Mouse (Mus musculus): ENCODE measurements around the gene Dglucy. TPM values are rescaled to one million over a fixed set of nuclear protein-coding genes. Genes with fewer than 3 reads are reported as not detected.
A peak's percentile ranks its signal among the peaks of the same experiment; 100 is the strongest.

Dglucy gene
- total RNA-seq, 2 experiments from 2014 or later, result 23.5 to 25.8 TPM

DNA sequence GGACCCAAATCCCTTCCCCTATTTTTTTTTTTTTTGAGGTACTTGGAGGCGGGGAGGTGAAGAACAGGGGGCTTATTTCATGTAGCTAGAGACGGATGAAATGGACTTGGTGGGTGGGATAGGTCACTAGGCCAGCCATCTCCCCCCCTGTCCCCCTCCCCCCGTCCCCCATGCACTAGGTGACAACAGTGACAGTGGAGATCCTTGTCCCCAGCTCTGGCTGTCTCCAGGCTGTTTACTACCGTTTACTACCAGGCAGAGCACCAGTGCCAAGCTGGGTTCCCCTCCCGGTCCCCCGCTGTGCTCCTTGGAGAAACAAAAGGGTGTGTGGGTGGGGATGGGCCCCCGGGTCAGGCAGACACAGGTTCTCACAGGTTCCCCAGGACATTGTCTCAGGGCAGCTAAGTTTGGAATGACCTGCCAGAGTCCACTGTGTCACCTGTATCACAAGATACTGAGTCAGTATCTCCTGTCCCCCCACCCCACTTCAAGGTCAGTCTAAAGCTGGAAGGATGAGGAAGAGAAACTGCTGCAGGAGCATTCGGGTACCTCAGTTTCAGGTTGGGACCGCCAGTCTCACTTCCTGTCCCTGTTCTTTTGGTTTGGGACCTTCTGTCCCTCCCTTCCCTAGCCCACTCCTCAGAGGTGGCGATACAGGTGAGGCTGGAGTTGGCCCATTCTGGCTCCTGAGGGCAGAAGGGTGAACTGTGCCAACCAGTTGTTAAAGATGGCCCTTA lies 129.6 kb downstream of the Dglucy start:
- intact Hi-C loops (cut with DNase I), result loop anchor here (5.0 kb wide), 1 partner anchor 41 kb away; no protein-coding TSS in a partner anchor
- no peak for DNase-seq

DNA sequence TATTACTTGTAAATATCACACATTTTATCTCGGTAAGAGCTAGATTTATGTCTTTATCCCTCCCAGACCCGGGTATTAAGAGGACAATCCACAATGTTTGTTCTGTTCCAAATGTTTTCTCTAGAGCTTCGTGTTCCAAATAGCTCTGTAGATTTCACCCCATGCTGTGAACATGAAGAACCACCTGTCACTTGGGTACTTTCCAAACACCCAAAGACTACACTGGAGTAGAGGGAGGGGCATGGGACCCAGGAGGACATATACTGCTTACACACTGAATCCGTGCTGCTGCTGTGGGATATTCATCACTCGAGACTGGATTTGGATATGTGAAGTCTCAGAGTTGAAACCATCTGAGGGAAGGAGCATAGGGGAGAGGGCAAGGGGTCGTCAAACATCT lies 130.9 kb downstream of the Dglucy start:
- intact Hi-C loops (cut with DNase I), result loop anchor here (5.0 kb wide), 1 partner anchor 42 kb away; no protein-coding TSS in a partner anchor
- no peak for DNase-seq

DNA sequence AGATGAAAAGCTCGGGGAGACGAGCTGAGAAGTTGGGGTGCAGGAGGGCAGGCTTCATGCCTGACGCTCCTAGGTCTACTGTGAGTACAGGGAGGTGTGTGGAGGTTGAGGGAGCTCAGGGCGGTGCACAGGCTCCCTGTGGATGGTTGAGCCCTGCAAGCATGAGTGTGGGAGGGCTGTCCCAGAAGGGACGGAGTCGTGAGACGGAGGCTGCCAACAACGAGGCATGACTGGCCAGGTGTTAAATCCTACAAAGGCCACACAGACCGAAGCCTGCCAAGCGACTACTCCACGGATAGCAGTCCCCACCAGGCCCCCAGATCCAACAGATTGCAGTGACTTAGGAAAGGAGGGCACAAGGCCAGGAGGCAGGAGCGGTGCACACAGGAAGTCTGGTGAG lies 131.9 kb downstream of the Dglucy start:
- no peak for DNase-seq
- intact Hi-C loops (cut with DNase I), result no loop called here

DNA sequence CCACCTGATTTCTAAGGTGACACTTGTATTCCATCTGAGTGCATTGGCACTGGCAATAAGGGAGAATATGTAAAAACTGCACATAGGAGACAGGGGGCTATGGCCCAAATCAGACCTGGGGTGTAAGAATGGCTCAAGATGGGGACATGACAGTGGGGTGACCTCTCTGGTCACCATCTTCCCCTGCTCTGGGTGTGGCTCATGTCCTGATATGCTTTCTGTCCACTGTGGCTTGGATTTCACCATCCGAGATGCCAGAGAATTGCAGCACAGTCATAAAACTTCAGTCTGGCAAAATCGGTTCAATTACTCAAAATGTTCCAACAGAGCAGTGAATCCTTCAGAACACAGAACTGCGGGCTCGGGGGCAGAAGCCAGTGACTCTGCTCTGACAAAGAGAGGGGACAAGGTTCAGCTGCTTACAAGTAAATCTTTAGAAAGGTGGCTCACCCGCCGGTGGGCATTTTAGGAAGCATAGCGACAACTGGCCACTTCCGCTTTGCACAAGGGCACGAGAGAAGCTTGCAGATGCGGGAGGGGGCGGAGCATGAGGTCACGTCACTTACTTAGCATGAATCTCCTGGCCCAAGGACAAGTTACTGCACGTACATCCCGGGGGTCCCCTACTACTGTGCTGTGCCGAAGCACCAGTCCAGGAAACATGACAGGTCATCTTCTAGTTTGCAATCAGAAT lies 145.9 kb downstream of the Dglucy start:
- no peak for DNase-seq
- intact Hi-C loops (cut with DNase I), result loop anchor here (5.0 kb wide), 1 partner anchor 347 kb away; no protein-coding TSS in a partner anchor

DNA sequence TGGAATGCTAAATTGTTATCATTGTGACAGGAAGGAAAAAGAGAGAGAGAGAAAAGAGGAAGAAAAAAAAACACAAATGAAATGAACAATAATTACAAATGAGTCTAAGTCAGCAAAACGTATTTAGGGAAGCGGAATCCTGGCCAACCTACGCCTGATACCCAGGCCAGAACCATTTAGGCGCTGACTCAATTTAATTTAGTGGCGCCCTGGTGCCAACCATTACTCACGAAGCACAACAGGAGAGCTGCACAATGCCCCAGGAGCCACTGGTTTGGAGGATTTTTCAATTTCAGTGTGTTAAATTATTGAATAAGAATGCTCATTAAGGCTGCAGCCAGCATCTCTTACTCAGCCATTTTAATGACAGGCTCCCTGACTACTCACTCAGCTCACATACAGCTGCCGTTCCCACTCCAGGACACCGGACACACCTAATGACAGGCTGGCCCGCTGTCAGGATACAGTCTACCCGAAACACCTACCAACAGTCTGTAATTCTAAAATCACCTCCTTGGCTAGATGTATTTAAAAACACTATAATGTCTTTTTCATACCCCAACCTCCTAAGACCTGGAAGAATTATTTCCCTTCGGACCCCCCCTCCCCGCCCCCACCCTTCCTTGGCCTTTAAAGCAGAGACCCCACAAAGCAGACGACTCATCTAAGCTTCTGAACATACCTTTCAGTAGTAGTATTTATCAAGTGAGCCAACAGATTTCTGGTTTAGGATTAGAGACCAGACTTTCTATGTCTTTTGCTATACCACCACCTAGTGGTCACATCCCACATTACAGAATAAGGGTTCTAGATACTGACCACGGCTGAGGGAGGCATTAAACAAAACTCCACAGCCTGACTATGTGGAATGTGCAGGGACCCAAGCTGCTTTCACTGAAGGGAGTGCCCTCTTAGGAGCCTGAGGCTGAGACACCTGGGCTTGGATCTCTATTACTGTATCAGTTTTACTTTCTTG lies 147.1 kb downstream of the Dglucy start:
- DNase-seq, result peak; percentile 74 to 87
- intact Hi-C loops (cut with DNase I), result loop anchor here (1.0 to 5.0 kb wide), 2 partner anchors 77 to 349 kb away; no protein-coding TSS in a partner anchor

DNA sequence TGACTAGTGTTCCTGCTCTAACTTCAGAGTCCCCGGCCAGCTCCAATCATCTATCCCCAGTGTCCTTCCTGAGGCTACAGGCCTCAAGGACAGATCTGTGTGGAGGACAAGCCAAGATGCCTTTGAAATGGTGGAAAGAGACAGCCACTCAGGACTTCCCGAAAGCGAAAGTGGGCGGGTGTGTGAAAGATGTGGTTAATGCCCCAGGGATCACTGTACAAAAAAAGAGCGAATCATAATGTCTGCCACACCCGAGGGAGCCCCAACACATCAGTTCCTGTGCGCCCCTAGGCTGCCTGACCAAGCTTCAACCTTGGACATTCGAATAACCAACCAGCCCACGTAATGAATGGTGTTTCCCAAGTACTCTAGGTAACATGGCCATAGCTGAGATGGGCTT lies 149.4 kb downstream of the Dglucy start:
- DNase-seq, result no peak
- intact Hi-C loops (cut with DNase I), result loop anchor here (5.0 kb wide), 1 partner anchor 351 kb away; no protein-coding TSS in a partner anchor

DNA sequence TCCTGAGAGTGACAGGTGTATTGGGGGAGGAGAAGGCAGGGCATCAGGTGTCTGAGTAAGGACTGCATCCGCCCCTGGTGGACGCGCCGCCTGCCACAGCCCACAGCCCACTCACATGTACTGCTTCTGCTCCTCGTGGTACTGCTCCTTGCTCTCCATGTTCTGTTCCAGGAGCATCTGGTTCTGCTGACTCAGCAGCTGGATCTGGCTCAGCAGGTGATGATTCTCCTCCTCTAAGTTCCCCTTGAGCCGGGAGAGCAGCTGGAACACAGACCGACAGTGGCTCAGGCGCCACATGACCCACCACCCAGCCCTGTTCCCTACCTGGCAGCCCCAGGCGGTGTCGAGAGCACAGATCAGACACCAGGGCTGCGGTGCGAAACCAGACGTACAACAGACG lies 152.8 kb downstream of the Dglucy start:
- DNase-seq, result no peak
- intact Hi-C loops (cut with DNase I), result no loop called here

DNA sequence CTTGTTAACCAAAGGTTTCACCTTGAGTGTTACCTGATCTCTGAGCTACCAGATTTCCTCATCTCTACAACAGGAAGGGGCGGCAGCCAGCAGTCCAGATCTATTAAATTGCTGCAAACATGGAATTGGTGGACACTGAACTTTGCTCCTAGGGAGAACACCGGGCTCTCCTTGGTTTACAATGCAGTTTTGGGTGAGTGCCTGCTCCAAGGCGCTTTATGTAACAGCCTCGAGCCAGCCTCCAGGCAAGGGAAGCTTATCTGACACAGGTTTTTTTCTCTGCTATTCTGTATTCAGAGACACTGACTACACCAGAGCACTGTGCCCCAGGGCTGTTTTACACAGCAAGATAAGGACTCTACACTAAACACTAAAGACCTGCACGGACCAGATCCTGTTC lies 155.9 kb downstream of the Dglucy start:
- DNase-seq, result no peak
- intact Hi-C loops (cut with DNase I), result no loop called here

DNA sequence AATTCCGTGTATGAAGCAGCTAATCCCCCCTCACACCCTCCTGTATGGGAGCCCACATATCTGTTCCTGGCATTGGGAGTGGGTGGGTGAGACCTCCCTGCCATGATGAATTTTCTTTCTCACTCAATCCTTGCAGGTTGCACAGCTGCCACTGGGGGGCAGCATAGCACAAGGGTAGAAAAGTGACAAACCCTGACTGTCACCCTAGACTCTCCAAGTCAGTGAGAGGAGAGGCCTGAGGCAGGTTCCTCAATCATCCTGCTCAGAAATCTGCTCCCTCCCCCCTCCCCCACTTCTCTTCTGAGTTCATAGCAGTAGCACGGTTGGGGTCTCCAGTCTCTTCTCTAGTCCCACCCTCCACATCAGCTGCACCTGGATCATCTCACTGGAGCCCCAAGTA lies 157.3 kb downstream of the Dglucy start:
- intact Hi-C loops (cut with DNase I), result loop anchor here (1.0 kb wide), 2 partner anchors 16 to 93 kb away; partner anchors contain the start of gene Ccdc88c
- DNase-seq, result peak; percentile 80 to 89

DNA sequence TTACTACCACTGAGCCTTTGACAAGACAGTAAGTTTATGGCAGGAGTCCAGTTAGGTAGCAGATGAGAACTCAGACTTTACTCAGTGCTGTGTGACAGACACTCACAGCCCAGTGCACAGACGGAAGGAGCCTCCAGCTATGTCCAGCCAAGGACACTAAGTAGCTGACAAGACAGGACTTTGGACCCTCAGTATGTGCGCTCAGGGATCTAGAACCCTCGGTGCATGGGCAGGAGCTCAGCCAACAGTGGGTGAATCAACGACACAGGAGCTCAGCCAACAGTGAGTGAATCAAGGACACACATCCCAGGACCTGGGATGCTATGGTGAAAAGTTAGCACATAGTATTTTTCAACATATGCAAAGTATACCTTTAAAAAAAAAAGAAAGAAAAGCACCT lies 157.9 kb downstream of the Dglucy start:
- no peak for DNase-seq
- intact Hi-C loops (cut with DNase I), result loop anchor here (1.0 kb wide), 2 partner anchors 16 to 93 kb away; partner anchors contain the start of gene Ccdc88c

DNA sequence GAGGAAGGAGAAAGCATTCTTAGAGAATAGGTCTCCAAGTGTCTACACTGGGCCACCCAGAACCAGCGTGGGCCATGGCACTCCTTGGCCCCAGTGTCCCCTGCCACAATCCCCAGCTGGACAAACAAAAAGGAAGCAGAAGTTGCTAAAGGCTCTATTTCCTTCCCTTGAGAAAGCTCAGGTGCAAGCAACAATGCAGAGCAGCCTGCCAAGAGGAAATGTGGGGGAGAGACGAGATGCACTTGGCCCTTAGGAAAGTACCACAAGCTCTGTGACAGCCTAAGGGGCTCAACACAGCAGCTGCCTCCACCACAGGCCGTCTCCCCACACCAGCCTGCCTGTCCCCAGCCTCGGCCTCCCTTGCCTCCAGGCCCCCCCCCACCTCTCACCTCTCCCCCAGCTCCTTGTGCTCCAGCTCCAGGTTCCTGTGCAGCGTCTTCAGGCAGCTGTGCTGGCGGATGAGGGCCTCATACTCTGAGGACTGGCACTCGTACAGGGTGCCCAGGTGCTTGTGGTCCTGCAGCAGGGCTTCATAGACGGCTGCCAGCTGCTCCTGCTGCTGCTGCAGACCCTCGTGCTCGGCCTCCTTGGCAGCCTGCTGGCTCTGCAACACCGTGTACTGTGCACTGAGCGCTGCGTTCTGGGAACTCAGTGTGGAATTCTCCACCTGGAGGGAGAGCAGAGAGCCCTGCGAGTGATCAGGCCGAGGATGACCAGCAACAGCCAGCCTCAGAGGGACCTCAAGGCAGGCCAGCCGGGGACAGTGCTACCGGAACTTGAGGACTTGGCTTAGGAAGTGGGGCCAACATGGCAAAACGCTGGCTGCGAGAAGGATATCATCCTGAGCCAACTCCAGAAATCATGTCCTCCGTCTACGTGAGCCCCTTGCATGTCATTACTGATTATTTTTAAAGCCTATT lies 158.8 kb downstream of the Dglucy start:
- intact Hi-C loops (cut with DNase I), result no loop called here
- peak; percentile 65 to 76 for DNase-seq

DNA sequence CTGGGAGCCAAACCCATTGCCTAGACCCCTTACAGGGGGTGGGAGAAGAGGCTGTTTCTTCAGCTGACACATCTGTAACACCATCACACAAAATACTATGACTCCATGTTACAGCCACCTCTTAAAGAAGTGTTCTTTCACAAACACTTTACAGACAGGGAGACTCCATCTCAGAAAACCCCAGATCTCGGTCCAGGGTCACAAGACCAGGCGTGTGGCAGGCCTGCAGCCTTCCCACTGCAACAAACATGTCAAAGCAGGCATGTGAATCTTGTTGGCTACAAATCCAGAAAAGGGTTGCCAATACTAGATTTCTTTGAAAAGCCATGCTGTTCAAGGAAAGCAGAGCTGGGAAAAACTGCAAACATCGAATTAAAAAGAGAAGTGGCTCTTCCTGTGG lies 162.5 kb downstream of the Dglucy start:
- no peak for DNase-seq
- intact Hi-C loops (cut with DNase I), result no loop called here

DNA sequence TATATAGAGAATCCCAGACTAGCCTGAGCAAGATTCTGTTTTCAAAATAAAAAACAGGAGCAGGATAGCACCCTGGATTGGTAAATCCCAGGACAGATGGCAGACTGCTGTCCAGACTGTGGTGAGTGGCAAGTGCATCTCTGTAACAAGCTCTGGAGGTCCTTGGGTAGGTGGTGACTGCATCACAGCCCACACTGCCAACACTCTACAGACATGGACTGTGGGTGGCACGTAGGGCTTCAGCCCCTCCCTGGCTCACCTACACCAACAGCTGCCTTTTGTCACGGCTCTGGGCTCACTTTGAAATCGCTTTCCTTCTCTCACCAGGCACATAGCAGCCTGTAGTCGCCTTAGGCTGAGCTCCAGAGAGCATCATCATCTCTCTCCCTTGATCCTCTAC lies 164.3 kb downstream of the Dglucy start:
- intact Hi-C loops (cut with DNase I), result no loop called here
- DNase-seq, result no peak

DNA sequence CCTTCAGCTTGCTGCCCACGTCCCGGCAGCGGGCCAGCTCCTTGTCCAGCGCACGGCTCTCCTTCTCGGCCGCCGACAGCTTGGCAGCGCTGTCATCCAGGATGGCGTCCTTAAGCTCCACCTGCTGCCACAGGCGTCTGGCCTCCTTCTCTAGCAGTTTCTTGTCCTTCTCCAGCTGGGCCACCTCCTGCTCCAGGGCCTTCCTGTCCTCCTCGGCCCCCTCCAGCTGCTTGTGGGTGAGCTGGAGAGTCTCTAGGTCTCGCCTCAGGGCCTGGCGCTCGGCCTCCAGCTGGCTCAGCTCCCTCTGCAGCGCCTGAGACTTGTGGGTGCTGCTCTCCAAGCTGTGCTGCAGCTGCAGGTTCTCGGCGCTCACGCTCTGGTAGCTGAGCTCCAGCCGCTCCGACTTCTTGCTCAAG lies 166.1 kb downstream of the Dglucy start:
- intact Hi-C loops (cut with DNase I), result no loop called here
- no peak for DNase-seq

DNA sequence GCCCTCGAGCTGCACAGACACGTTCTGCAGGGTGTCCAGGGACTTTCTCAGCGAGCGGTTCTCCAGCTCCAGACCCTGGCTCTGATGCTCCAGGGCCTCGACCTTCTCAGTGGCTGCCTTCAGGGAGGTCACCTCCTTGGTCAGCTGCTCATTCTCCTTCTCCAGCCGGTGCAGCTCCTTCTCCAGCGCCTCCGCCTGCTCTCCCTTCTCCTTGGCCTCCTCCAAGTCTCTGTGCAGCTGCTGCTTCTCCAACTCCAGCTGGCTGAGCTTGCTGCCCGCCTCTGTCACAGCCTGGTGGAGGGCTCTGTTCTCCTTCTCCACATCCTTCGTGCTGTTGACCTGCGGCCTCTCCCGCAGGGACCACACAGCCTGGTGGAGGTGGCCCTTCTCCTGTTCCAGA lies 166.6 kb downstream of the Dglucy start:
- intact Hi-C loops (cut with DNase I), result no loop called here
- peak in 1 of 2 experiments; percentile 19 for DNase-seq

DNA sequence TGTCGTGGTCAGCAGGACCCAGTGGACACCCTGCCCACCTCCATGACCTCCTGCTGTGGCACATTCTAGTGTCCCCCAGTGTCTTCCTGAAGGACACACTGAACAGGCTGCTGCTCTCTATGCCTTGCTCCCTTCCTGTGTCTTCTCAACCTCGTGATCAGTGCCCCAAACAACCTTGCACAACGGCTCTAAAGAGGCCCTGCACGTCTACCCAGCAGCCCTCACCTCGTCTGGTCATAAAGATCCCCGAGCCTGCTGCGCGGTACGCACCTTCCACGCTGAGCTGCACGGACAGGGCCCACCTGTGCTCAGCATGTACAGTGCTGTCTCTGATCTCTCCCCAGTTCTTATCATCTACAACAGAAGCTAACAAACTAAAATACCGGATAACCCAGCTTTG lies 167.1 kb downstream of the Dglucy start:
- DNase-seq, result no peak
- intact Hi-C loops (cut with DNase I), result no loop called here
